Mouse (Mus musculus) E14TG2a.4 (cell line): ENCODE measurements around the gene Fut1.

Experiments
- CTCF ChIP-seq: conservative IDR thresholded peaks from 2 replicates; pipeline ENCODE4 v1.5.1; 2014; ENCODE audit warnings: low read length
- NANOG ChIP-seq: IDR thresholded peaks from 2 replicates; pipeline ENCODE4 v1.6.1; 2014; ENCODE audit warnings: borderline replicate concordance, low read length, mixed read lengths
- POU5F1 ChIP-seq: IDR thresholded peaks from 2 replicates; pipeline ENCODE4 v1.6.1; 2014; ENCODE audit warnings: low read length, borderline replicate concordance

DNA sequence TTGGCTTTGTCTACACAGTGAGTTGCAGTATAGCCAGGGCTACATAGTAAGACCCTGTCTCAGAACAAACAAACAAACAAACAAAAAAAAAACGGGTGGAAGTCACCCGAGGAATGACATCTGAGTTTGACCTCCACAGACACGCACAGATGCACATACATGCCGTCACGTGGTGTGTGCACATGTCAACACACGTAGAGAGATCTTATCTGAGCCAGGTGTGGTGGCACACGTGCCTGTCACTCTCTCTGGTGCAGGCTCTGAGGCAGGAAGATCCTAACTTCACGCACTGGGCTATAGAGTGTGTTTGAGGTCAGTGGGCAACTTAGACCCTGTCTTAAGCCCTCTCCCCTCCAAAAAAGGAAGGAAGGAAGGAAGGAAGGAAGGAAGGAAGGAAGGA is 43.1 kb upstream of the Fut1 start:
- TF ChIP-seq CTCF: no peak
- no peak for TF ChIP-seq POU5F1
- TF ChIP-seq NANOG: no peak
